Mouse (Mus musculus) 416B (cell line): ENCODE data around the gene Ptov1.
"Not testable (repeated sequence)": the region's sequence is repeated elsewhere in the genome, so short reads cannot be mapped to it uniquely, and the experiment has no call there.

Source experiments
- DNase-seq: peaks from one replicate; pipeline ENCODE4 v3.0.0; 2011; ENCODE audit warnings: low read depth

Ptov1 gene

GRCm38 (mm10) chr7:44888256-44889105, 18.9 kb upstream of the Ptov1 start:
- no peak for DNase-seq

GRCm38 (mm10) chr7:44886964-44887363, 17.4 kb upstream of the Ptov1 start:
- no peak for DNase-seq

- DNase-seq: no peak
Observed at GRCm38 (mm10) chr7:44884637-44885036, 15.0 kb upstream of the Ptov1 start.

- no peak for DNase-seq
Observed at GRCm38 (mm10) chr7:44883036-44883435, 13.4 kb upstream of the Ptov1 start.

- DNase-seq: no peak
Observed at GRCm38 (mm10) chr7:44877833-44878232, 8.2 kb upstream of the Ptov1 start.

- not testable (repeated sequence) for DNase-seq
Observed at GRCm38 (mm10) chr7:44871774-44872173, 2.2 kb upstream of the Ptov1 start.

- DNase-seq: no peak
Observed at GRCm38 (mm10) chr7:44871181-44871580, 1.6 kb upstream of the Ptov1 start.

- no peak for DNase-seq
Observed at GRCm38 (mm10) chr7:44870614-44871013, 1.0 kb upstream of the Ptov1 start.

GRCm38 (mm10) chr7:44868919-44869696, 480 bp downstream of the Ptov1 start:
- DNase-seq: peak; percentile 61

GRCm38 (mm10) chr7:44868465-44868864, 1.1 kb downstream of the Ptov1 start:
- peak; percentile 45 for DNase-seq

- DNase-seq: no peak
Observed at GRCm38 (mm10) chr7:44867802-44868201, 1.8 kb downstream of the Ptov1 start.

- peak; percentile 34 for DNase-seq
Observed at GRCm38 (mm10) chr7:44867010-44867702, 2.4 kb downstream of the Ptov1 start.

GRCm38 (mm10) chr7:44866276-44867009, 3.1 kb downstream of the Ptov1 start:
- DNase-seq: peak; percentile 92

- peak; percentile 42 for DNase-seq
Observed at GRCm38 (mm10) chr7:44864595-44865542, 4.7 kb downstream of the Ptov1 start.

- DNase-seq: no peak
Observed at GRCm38 (mm10) chr7:44863982-44864494, 5.5 kb downstream of the Ptov1 start.

GRCm38 (mm10) chr7:44863210-44863609, 6.4 kb downstream of the Ptov1 start:
- no peak for DNase-seq

- DNase-seq: no peak
Observed at GRCm38 (mm10) chr7:44862434-44862833, 7.2 kb downstream of the Ptov1 start.

- DNase-seq: no peak
Observed at GRCm38 (mm10) chr7:44861429-44861816, 8.2 kb downstream of the Ptov1 start.

GRCm38 (mm10) chr7:44860576-44861428, 8.8 kb downstream of the Ptov1 start:
- peak; percentile 66 for DNase-seq
